Mouse (Mus musculus): Measurements from ENCODE around the gene Evi5l. TPM values are rescaled to one million over a fixed set of nuclear protein-coding genes. Genes with fewer than 3 reads are reported as not detected.

Gene Evi5l
- polyA plus RNA-seq (2012; ENCODE audit: insufficient read depth, insufficient read length, missing spikeins) = 11.1 and 12.3 TPM in 2 replicates

- H3K4me3 ChIP-seq (ENCODE audit: insufficient read depth, low read depth, low read length) = peak within 1 kb of the TSS; percentile 79
- H3K4me1 ChIP-seq (ENCODE audit: control insufficient read depth, insufficient read depth, insufficient read length, low read length) = peaks cover 13% of the 10 kb centered on the region
- no peak within 1 kb of the TSS for H3K27ac ChIP-seq (replicated peaks; ENCODE audit: low read depth, low read length)
Observed at GRCm38 (mm10) chr8:4165852-4166751, at the start of gene Evi5l. Gene Evi5l, plus strand, starts transcription at chr8:4166567.

- H3K27ac ChIP-seq (replicated peaks; ENCODE audit: low read depth, low read length) = no peak within 1 kb of the TSS
- no peak within 1 kb of the TSS for H3K4me3 ChIP-seq (ENCODE audit: insufficient read depth, low read depth, low read length)
- H3K4me1 ChIP-seq (ENCODE audit: control insufficient read depth, insufficient read depth, insufficient read length, low read length) = no peaks in the 10 kb centered on the region
Observed at GRCm38 (mm10) chr8:4133798-4134197, 32.6 kb upstream of the Evi5l start, which contains the start of gene Cd209g. Gene Cd209g, plus strand, starts transcription at chr8:4134098.

- H3K27ac ChIP-seq (replicated peaks; ENCODE audit: low read depth, low read length) = no peak overlapping the region
- H3K4me3 ChIP-seq (ENCODE audit: insufficient read depth, low read depth, low read length) = no peak overlapping the region
- no peaks in the 10 kb centered on the region for H3K4me1 ChIP-seq (ENCODE audit: control insufficient read depth, insufficient read depth, insufficient read length, low read length)
Observed at GRCm38 (mm10) chr8:4139660-4140646, 26.4 kb upstream of the Evi5l start.

- Histone ChIP-seq H3K27ac (replicated peaks; ENCODE audit: low read depth, low read length) (no peak overlapping the region), H3K4me3 (ENCODE audit: insufficient read depth, low read depth, low read length) (no peak overlapping the region), H3K4me1 (ENCODE audit: control insufficient read depth, insufficient read depth, insufficient read length, low read length) (no peaks in the 10 kb centered on the region)
Observed at GRCm38 (mm10) chr8:4141721-4142120, 24.6 kb upstream of the Evi5l start.

- Histone ChIP-seq H3K4me3 (ENCODE audit: insufficient read depth, low read depth, low read length) (no peak overlapping the region), H3K4me1 (ENCODE audit: control insufficient read depth, insufficient read depth, insufficient read length, low read length) (no peaks in the 10 kb centered on the region), H3K27ac (replicated peaks; ENCODE audit: low read depth, low read length) (no peak overlapping the region)
Observed at GRCm38 (mm10) chr8:4147272-4147671, 19.1 kb upstream of the Evi5l start.

- Histone ChIP-seq H3K27ac (replicated peaks; ENCODE audit: low read depth, low read length) (no peak overlapping the region), H3K4me1 (ENCODE audit: control insufficient read depth, insufficient read depth, insufficient read length, low read length) (no peaks in the 10 kb centered on the region), H3K4me3 (ENCODE audit: insufficient read depth, low read depth, low read length) (no peak overlapping the region)
Observed at GRCm38 (mm10) chr8:4154878-4155277, 11.5 kb upstream of the Evi5l start.

- Histone ChIP-seq H3K4me3 (ENCODE audit: insufficient read depth, low read depth, low read length) (no peak overlapping the region), H3K4me1 (ENCODE audit: control insufficient read depth, insufficient read depth, insufficient read length, low read length) (peaks cover 2% of the 10 kb centered on the region; the same call in 1 of the 2 replicates), H3K27ac (replicated peaks; ENCODE audit: low read depth, low read length) (no peak overlapping the region)
Observed at GRCm38 (mm10) chr8:4162786-4163185, 3.6 kb upstream of the Evi5l start.

GRCm38 (mm10) chr8:4165176-4165851 is 1.1 kb upstream of the Evi5l start:
- H3K4me1 ChIP-seq (ENCODE audit: control insufficient read depth, insufficient read depth, insufficient read length, low read length) = peaks cover 13% of the 10 kb centered on the region
- no peak overlapping the region for H3K27ac ChIP-seq (replicated peaks; ENCODE audit: low read depth, low read length)
- H3K4me3 ChIP-seq (ENCODE audit: insufficient read depth, low read depth, low read length) = peak overlapping the region; percentile 57

GRCm38 (mm10) chr8:4166881-4167525 is 636 bp downstream of the Evi5l start:
- Histone ChIP-seq H3K27ac (replicated peaks; ENCODE audit: low read depth, low read length) (no peak overlapping the region), H3K4me3 (ENCODE audit: insufficient read depth, low read depth, low read length) (peak overlapping the region; percentile 79), H3K4me1 (ENCODE audit: control insufficient read depth, insufficient read depth, insufficient read length, low read length) (peaks cover 13% of the 10 kb centered on the region)

- H3K27ac ChIP-seq (replicated peaks; ENCODE audit: low read depth, low read length) = no peak overlapping the region
- peaks cover 13% of the 10 kb centered on the region for H3K4me1 ChIP-seq (ENCODE audit: control insufficient read depth, insufficient read depth, insufficient read length, low read length)
- H3K4me3 ChIP-seq (ENCODE audit: insufficient read depth, low read depth, low read length) = no peak overlapping the region
Observed at GRCm38 (mm10) chr8:4167918-4168317, 1.6 kb downstream of the Evi5l start.

GRCm38 (mm10) chr8:4172486-4172885 is 6.1 kb downstream of the Evi5l start:
- peaks cover 11% of the 10 kb centered on the region for H3K4me1 ChIP-seq (ENCODE audit: control insufficient read depth, insufficient read depth, insufficient read length, low read length)
- H3K4me3 ChIP-seq (ENCODE audit: insufficient read depth, low read depth, low read length) = no peak overlapping the region
- no peak overlapping the region for H3K27ac ChIP-seq (replicated peaks; ENCODE audit: low read depth, low read length)

GRCm38 (mm10) chr8:4174018-4174417 is 7.7 kb downstream of the Evi5l start:
- no peak overlapping the region for H3K27ac ChIP-seq (replicated peaks; ENCODE audit: low read depth, low read length)
- no peak overlapping the region for H3K4me3 ChIP-seq (ENCODE audit: insufficient read depth, low read depth, low read length)
- peaks cover 6% of the 10 kb centered on the region for H3K4me1 ChIP-seq (ENCODE audit: control insufficient read depth, insufficient read depth, insufficient read length, low read length)

GRCm38 (mm10) chr8:4183409-4183808 is 17.0 kb downstream of the Evi5l start:
- Histone ChIP-seq H3K4me1 (ENCODE audit: control insufficient read depth, insufficient read depth, insufficient read length, low read length) (no peaks in the 10 kb centered on the region), H3K4me3 (ENCODE audit: insufficient read depth, low read depth, low read length) (no peak overlapping the region), H3K27ac (replicated peaks; ENCODE audit: low read depth, low read length) (no peak overlapping the region)

- Histone ChIP-seq H3K27ac (replicated peaks; ENCODE audit: low read depth, low read length) (no peak overlapping the region), H3K4me3 (ENCODE audit: insufficient read depth, low read depth, low read length) (no peak overlapping the region), H3K4me1 (ENCODE audit: control insufficient read depth, insufficient read depth, insufficient read length, low read length) (no peaks in the 10 kb centered on the region)
Observed at GRCm38 (mm10) chr8:4186151-4186550, 19.8 kb downstream of the Evi5l start.
